Mouse (Mus musculus) lung, adult 18-20 months (tissue): ENCODE measurements around the gene Hsd17b7.
"Not testable (repeated sequence)": the region's sequence is repeated elsewhere in the genome, so short reads cannot be mapped to it uniquely, and the experiment has no call there.

Source experiments
- DNase-seq, 2 experiments: peaks; one replicate each; pipeline ENCODE4 v3.0.0; 2022; ENCODE audit warnings: mixed read lengths in 2 of 2

Gene Hsd17b7

GRCm38 (mm10) chr1:169968792-169969515 lies at the start of gene Hsd17b7:
Hsd17b7 (minus strand) TSS chr1:169969241.
- DNase-seq: peak; percentile 99

- no peak for DNase-seq
Measured at GRCm38 (mm10) chr1:170014784-170015183, 45.7 kb upstream of the Hsd17b7 start.

DNA sequence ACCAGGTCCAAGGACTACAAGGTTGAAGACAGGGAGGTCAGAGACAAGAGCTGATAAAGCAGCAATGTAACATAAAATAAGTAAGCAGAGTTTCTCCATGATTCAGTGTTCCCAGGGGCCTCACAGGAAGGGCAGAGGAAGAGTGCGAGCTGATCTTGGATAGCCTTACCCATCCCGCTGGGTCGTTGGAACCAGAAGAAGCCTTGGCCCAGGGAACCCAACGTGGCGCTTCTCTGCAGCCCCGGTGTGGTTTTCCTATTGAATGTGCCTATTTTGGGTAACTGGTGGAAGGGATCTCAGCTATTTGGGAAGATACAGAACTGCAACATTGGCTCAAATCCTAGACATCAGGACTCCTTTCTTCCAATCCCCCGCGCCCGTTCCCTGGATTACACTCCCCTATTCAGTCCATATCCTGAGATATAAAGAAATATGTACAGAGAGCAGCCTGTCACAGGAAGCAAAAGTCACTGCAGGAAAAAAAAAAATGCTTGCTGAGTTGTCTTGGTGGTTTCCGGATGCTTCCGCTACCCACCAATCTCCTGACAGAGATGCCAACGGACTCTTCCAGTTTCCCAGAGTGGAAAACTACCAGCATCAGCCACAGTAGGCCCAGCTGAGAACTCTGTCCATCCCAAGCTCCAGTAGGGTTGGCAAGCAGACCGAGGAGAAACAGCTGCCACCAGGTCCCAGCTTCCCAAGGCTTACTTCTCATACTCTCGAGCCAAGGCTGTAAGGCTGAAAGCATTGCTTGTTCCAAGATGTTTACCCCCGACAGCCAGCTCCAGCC lies 41.9 kb upstream of the Hsd17b7 start:
- DNase-seq: peak; percentile 40 to 58

GRCm38 (mm10) chr1:170009296-170009695 lies 40.3 kb upstream of the Hsd17b7 start:
- no peak for DNase-seq

GRCm38 (mm10) chr1:170008432-170009220 lies 39.6 kb upstream of the Hsd17b7 start:
- DNase-seq: no peak

- peak; percentile 64 to 75 for DNase-seq
Measured at GRCm38 (mm10) chr1:170006516-170006915, 37.5 kb upstream of the Hsd17b7 start.

DNA sequence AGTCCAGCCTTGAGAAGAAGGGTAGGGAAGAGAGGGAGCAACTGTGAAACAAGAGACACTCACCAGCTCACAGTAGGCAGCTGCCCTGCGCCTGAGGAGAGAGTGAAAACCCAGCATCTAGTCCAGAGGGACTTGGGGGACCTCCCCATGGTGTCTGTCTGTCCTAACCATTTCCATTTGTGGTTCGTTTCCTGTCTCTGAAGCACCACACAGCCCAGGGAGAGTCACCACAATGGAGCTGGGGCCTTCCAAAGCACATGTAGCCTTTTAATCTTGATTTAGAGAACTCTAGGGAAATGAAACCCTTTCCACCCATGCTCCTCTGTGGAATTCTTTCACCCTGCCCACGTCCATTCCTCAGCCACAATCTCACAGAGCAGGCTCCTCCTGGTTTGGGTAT lies 36.3 kb upstream of the Hsd17b7 start:
- DNase-seq: no peak

DNA sequence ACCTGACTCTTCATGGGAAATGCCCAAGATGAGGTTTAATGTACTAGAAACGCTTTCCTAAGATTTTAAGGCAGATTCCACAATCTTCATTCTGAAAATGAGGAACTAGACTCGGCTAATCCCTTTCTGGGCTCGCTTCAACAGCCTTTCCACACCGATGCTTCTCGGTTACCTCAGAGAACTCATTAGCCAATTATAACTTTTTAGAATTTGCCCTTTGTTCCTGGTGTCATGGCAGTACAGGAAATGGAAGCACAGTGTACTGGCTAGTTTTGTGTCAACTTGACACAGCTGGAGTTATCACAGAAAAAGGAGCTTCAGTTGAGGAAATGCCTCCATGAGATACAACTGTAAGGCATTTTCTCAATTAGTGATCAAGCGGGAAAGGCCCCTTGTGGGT lies 24.9 kb upstream of the Hsd17b7 start:
- not testable (repeated sequence) for DNase-seq

GRCm38 (mm10) chr1:169986166-169986565 lies 17.1 kb upstream of the Hsd17b7 start:
- DNase-seq: no peak

DNA sequence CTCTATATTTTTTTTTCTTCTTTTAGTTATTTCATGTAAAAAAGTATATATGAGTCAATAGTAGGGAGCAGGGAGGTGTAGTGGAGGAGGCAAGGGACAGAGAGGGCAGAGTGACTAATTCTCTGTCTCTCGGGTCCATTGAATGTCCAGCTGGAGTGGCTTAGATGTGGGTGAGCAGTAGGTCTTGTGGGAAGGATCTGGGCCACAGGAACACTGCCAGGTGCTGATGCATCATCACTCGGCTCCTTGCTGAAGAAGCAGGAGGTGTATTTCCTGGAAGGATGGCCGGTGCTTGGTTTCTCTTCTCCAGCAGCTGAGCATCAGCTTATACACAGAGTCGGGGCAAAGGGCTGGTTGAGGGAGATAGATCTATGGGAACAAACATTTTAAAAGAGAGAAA lies 8.6 kb upstream of the Hsd17b7 start:
- no peak for DNase-seq

GRCm38 (mm10) chr1:169971998-169972397 lies 3.0 kb upstream of the Hsd17b7 start:
- no peak for DNase-seq

- DNase-seq: no peak
Measured at GRCm38 (mm10) chr1:169970936-169971335, 1.9 kb upstream of the Hsd17b7 start.

DNA sequence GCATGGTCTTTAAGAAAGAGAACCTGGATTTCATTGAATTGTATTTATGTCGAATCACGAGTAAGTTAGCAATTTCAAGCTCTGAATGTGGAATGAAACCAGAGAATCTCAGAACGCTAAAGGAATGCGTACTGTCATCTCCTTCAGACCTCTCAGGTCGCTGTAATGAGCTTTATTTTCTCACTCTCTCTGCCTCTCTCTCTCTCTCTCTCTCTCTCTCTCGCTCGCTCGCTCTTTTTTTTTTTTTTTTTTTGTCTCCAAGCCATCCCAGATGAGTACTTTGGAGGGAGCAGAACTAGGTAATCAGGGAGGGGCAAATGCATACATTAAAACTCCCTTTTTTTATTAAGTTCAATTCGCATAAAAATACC lies 460 bp upstream of the Hsd17b7 start:
- no peak for DNase-seq

DNA sequence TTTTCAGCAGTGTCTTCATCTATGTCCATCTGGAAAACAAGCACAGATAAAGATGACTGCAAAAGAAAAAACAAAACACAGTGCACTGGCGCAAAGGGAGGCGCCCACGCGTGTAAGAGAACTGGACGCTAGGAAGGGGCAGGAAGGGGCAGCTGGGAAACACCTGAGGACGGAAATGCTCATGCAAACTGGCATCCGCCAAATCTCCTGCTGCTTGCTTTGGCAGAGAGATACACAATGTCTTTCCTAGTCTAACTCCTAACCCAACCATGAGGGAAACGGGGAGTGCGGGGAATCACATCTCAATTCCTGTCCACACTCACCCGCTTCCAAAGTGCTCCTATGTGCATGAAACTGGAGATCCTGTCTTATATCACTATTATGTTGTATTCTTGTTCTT lies 15.9 kb downstream of the Hsd17b7 start:
- DNase-seq: no peak

GRCm38 (mm10) chr1:169952636-169953035 lies 16.4 kb downstream of the Hsd17b7 start:
- DNase-seq: no peak

DNA sequence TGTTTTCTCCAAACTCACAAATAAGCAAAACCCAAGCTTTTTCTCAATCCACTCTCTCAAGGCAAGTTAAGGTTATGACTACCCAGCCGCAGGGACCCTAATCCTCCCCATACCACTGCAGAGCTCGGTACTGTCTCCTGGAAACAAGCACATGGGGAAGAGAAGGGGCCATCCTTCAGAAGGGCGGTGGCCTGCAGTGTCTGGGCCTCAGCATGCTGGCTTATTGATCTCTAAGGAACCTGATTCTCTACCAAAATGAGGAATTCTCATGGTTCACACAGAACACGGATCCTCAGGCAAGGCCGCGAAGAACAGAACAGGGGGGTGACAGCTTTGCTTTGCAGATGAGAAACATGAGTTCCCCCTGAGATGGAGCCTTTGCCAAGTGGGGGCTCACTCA lies 17.5 kb downstream of the Hsd17b7 start:
- DNase-seq: no peak

DNA sequence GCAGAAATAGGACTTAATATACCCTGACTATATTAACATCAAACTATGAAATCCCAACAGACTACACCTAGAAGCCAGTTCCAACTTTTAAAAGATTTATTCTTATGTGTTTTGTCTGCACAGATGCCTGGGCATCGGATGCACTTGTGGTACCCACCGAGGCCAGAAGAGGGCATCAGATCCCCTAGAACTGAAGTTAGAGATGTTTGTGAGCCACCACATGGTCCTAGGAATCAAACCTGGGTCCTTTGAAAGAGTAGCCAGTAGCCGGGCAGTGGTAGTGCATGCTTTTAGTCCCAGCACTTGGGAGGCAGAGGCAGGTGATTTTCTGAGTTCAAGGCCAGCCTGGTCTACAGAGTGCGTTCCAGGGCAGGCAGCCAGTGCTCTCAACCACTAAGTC lies 18.4 kb downstream of the Hsd17b7 start:
- no peak for DNase-seq

- DNase-seq: no peak
Measured at GRCm38 (mm10) chr1:169949981-169950380, 19.1 kb downstream of the Hsd17b7 start.

- no peak for DNase-seq
Measured at GRCm38 (mm10) chr1:169948866-169949265, 20.2 kb downstream of the Hsd17b7 start.

DNA sequence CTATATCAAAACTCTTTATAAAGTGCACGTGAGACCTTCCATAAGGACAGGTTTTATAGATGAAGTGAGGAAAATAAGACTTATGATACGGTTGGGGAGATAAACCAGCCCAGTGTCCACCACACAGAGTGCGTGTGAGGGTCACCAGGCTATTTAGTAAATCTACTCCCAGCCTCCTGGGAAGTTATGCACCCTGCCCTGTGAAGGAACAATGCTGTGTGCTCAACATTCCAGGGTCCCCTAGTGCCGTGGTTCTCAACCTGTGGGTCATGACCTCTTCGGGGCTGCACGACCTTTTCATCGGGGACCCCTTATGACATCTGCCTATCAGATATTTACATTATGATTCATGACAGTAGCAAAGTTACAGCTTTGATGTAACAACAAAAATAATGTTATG lies 20.8 kb downstream of the Hsd17b7 start:
- DNase-seq: no peak

GRCm38 (mm10) chr1:169947654-169948053 lies 21.4 kb downstream of the Hsd17b7 start:
- no peak for DNase-seq

DNA sequence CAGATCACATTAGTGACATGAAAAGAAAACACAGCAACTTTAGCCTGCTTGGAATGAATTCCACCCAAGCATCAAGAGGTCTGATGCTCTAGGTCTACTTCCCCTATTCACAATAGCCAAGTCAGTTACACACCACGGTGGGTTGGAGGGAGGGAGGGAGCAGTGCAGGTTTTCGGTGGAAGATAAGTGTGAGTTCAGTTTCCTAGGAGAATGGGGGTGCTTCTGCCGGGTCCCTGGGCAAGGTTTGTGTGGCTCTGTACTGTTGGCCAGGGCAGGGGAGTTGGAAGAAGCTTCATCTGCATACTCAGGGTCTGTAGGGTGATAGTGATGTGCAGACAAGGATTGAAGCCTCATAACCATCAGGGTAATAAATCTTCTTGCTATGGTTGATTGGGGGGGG lies 23.0 kb downstream of the Hsd17b7 start:
- no peak for DNase-seq

DNA sequence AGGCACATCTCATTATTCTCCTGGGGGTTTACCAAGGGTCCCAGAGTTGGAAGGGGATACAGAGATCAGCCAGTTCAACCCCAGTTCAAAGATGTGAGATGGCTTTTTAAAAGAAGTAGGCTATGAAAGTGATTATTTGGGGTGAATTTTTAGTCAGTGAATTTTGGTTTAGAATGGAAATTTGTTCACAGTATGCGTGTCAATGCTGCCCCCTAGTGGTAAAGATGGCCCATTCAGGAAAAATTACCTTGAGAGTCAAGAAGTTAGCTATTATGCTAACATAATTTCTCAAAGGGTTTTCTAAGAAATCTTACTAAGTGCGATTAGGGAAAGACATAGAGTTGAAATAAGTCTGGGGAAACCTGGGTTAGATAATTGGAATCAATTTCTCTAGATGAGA lies 29.7 kb downstream of the Hsd17b7 start:
- DNase-seq: no peak
